Mouse (Mus musculus) heart, adult 11 months (tissue): Measurements from ENCODE around the gene Mrpl23.

Source experiments
- DNase-seq: peaks from one replicate; pipeline ENCODE4 v3.0.0; 2022

The Mrpl23 gene

DNA sequence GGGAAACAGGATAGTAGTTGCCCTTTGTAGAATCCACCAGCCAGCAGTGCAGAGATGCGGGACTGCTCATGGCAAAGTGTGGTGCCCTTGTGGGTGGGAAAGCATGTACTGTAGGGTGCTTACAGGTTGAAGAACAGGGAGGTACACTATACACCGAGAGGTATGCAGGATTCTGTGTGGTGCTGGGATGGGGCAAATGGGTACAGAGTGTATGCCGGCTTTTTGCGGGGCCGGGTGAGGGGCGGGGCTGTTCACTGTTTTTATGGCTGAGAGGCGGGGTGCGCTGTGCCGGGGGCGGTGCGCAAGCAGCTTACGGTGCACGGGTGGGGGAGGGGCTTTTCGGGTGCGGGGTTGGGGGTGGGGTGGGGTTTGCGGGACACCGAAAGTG is at the start of gene Mrpl23:
Mrpl23 (plus strand) TSS at position 16 of the 388 bp plus-strand sequence.
- no peak for DNase-seq

DNA sequence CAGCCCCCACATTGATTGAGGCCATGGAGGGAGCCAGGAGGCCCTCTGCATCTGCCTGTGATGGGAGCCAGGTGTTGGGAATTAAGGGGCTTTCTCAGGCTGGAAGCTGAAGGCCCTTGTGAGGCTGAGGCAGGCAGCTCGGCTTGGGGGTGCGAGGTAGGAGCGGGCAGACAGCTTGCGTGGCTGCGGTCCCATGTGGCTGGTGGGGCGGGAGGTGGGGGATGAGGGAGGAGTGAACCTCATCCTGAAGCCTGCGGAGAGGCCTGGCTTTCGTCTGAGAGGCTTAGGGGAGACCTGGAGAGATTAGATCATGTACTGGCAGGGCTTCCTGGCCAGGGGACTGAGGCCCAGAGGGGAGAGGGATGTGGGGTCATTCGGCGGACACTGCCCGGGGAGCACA is 49.4 kb upstream of the Mrpl23 start:
- peak; percentile 97 for DNase-seq

DNA sequence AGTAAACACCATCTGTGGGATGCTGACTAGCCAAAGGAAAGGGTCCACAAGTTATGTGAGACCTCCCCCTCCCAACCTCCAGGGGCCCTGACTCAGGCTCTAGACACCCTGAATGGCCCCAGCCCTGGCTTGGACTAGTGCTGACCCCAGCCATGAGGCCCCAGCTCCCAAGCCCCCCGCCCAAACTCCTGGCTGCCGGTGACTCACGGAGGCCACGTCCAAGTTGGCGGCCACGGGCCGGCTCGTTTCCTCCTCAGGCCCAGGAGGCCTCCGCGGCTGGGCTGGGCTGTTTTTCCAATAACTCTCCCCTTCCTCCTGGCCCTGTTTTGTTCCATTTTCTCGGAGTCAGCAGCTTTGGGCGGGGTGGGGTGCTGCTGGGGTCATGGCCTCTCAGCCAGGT is 47.7 kb upstream of the Mrpl23 start:
- peak; percentile 98 for DNase-seq

- DNase-seq: peak; percentile 95
These were observed 45.7 kb upstream of the Mrpl23 start for GRCm38 (mm10) chr7:142486751-142487162.

- peak; percentile 91 for DNase-seq
These were observed 45.1 kb upstream of the Mrpl23 start for GRCm38 (mm10) chr7:142487341-142487859.

GRCm38 (mm10) chr7:142488053-142488452 is 44.4 kb upstream of the Mrpl23 start:
- no peak for DNase-seq

- peak; percentile 90 for DNase-seq
These were observed 39.0 kb upstream of the Mrpl23 start for GRCm38 (mm10) chr7:142493535-142493934.

DNA sequence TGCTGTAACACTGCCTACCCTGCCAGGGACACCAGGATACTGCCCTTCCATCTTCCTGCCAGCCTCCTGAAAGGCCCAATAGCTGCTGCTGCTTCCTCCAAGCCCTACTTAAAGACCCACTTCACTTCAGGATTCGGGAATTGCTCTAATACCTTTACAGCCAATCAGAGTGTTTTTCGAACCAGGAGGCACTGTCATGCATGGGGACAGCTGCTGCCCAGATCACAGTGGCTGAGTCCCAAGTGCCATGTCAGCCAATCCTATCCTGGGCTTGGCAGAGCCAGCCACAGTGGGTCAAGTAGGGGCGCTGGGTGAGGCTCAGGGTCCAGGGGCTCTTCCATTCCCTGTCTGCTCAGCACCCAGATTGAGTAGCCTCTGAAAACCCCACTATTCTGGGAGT is 36.3 kb upstream of the Mrpl23 start:
- DNase-seq: peak; percentile 96

- DNase-seq: peak; percentile 96
These were observed 35.7 kb upstream of the Mrpl23 start for GRCm38 (mm10) chr7:142496800-142497199.

DNA sequence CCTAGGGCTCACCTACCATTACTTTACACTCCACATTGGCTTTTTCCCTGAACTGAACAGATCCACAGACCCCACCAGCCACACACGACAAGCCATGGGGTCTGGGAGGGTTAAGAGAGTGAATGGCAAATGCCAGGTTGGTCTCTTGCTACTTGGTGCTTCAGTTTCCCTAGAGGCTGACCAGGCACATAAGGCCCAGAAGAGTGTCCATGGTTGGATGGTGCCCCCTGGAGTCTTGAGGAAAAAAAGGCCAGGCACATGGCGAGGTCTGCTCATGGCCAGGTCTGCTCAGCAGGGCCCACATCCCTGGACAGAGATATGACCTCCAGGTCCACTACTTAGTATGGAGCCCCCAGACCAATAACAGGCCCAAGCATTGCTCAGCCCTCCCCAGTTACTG is 34.7 kb upstream of the Mrpl23 start:
- peak; percentile 96 for DNase-seq

DNA sequence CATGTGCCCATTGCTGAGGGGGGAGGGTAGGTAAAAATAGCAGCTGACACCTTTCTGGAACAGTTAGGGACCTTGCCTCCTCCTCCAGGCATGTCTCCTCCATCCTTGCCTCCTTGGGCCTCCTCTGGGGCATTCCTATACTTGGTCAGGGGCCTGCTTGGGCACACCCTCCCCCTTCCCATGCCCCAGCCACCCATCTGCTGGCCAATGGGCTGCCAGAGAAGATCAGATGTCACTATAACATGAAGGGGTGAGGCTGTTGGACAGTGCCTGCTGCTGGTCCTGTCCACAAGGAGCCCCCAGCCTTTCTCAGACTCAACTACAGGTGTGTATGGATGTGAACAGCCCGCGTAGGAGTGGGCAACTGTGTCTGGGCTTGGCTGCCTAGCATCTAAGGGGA is 33.9 kb upstream of the Mrpl23 start, which contains the start of gene Tnnt3:
Tnnt3 (plus strand) TSS at position 262 of the 400 bp plus-strand sequence.
- no peak for DNase-seq

- no peak for DNase-seq
These were observed 33.3 kb upstream of the Mrpl23 start for GRCm38 (mm10) chr7:142499010-142499721.

- DNase-seq: no peak
These were observed 32.5 kb upstream of the Mrpl23 start for GRCm38 (mm10) chr7:142500032-142500431.

- DNase-seq: no peak
These were observed 29.3 kb upstream of the Mrpl23 start for GRCm38 (mm10) chr7:142503206-142503605.

DNA sequence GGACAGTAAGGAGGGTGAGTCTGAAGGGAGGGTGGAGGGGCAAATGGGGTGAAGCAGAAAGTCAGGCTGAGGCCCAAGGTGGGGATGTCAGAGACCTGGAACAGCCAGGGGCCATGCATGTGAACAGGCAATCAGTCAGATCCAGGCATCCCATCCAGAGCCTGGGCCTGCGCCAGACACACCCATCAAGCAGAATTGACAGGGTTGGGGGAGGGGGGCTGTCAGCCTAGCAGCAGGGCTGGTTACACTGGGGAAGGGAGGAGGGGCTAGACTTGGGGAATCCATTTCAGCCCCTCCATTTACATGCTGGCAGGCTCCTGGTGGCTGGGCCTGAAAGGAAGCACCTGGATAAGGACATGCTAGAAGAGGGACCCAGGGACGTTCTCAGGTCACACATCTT is 26.5 kb upstream of the Mrpl23 start:
- no peak for DNase-seq

DNA sequence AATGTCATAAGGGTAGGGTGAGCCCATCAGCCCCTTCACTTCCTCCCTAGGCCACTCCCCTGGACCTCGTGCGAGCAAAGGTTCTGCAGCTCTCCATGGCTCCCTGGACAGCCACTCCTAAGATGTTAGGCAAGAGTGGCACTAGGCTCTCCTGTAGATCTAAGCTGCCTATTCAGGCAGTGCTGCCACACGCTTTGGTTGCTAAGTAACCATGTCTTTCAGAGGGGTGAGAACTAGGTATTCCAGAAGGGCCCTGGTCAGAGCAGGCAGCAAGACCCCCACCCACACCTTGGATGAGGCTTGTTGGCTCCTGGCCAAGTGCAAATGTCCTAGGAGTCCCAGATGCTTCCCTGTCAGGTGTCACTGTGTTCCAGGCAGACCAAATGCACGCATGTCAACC is 26.0 kb upstream of the Mrpl23 start:
- DNase-seq: peak; percentile 90

DNA sequence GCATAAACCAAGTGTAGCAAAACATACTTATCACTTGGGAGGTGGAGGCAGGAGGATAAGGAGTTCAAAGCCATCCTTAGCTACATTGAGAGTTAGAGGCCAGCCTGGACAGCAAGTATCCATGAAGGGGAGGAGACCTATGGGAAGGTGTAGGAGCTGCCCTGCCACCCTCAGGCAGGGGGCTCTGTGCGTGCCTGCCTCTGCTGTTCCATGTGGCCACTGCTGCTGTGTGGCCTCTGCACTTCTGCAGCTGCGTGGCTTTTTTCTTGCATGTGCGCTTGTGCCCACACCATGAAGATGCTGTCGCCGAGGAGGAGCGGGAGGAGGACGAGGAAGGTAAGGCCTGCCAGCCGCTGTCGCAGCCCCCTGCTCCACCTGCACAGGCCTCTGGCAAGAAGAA is 25.0 kb upstream of the Mrpl23 start:
- DNase-seq: no peak

DNA sequence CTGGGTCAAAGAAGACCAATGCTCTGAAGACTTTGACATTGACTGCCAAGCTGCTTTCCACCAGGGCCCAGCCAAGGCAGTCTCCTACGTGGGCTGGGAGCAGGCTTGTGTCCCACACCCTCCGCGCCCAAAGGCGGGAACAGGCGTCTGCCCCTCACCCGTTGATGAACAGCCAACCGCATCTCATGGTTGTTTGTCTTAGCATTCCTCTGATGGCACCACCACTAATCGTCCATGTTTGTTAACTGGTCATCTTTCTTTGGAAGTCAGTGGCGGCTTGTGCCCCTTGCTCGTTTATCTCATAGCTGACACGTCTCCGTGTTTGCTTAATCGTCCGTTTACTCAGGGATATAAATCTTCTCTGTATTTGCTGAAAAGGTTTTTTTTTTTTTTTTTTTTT is 23.0 kb upstream of the Mrpl23 start:
- no peak for DNase-seq

- DNase-seq: peak; percentile 87
These were observed 22.3 kb upstream of the Mrpl23 start for GRCm38 (mm10) chr7:142510021-142510777.

DNA sequence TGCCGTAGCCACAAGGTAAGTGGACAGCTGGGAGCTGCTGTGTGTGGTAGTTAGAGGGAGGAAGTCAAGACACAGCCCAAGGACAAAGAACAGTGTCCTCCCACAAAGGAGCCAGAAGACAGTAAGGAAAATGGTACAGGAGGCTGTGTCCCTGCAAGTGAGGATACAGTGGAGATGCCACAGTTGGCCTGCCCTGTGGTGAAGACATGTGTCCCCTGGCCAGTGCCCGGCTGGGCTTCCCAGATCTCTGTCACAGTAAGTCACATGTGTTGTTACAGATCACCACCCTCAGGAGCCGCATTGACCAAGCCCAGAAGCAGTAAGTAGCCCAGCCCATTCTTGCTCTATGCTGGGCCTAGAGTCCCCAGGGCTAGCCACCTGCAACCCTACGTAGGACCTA is 18.4 kb upstream of the Mrpl23 start:
- peak; percentile 78 for DNase-seq

DNA sequence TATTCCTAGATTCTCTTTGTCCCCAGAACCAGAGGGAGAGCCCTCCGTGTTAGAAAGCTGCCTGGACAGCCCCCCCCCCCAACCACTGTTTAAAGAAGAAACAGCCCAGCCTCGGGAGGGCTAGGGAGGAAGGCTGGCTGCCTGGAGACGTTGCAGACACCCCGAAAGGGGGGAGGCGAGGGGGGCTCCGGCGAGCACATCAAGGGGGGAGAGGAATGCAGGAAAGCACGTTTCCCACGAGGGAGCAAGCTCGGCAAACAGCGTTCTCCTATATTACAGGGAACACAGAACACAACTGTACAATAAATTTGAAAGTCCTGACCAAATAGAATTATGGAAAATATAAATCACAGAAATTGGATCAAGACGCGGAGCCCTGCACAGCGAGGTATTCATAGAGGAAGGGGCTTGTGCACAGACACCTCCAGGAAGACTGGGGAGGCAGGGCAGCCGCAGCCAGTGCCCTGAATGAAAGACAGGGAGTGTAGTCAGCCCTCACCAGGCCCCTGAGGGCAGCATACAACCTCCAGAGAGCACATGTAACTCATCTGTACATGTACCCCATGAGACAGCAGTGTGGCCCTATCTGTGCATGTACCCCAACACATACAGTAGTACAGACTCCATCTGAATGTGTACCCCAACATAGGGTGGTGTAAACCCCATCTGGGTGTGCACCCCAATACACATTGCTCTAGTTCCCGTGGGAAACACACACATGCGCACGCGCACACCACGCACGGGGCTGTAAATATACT is 16.1 kb upstream of the Mrpl23 start:
- DNase-seq: no peak

GRCm38 (mm10) chr7:142517531-142517930 is 15.0 kb upstream of the Mrpl23 start:
- DNase-seq: no peak

- no peak for DNase-seq
These were observed 12.2 kb upstream of the Mrpl23 start for GRCm38 (mm10) chr7:142520331-142520730.
